Mouse (Mus musculus): ENCODE data around the gene Sfxn5.

DNA sequence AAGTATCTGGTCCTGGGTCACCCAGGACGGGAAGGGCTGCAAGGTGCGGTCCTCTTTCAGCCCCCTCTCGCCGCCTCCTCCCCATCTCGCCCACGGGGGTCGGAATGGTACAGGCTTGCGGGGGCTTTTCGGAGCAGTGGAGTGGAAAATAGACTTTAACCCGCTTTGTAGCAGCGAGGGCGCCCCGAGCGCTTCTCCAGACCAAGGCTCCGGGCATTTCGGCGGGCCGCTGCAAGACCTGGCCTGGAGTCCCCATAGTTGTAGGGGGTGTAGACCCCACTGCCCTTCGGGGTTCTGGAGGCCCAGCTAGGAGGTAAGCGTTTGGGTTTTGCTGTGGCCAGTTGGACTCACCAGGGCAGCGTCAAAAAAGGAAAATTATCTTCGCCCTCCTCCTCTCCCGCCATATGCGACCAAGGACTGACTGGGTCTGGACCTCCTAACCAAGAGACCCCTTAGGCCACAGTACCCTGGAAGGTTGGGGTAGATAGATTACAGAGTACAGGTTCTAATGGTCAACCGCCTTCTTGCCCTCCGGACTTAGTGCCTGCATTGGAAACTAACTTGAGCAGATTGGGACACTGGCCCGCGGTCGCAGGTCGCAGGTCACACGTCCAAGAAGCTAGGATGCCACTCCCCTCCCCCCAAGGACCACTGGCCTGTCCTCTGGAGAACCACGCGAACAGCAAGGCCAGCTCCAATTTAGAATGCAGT, 147.0 kb downstream of the Sfxn5 start:
- TF ChIP-seq CTCF (IDR thresholded peaks at IDR 0.05; ENCODE audit: low read depth) (no peak), EP300 (IDR thresholded peaks at IDR 0.05; ENCODE audit: low read depth) (no peak)
